Mouse (Mus musculus) kidney, embryonic 16.5 days (tissue): ENCODE results near the gene Kcnip4. TPM values are rescaled to one million over a fixed set of nuclear protein-coding genes. Genes with fewer than 3 reads are reported as not detected.

Experiments used
- ATAC-seq: fragments of 200-750 bp; cut with Nextera tagmentation; 2 replicates; pipeline ENCODE4 v1.8.0; 2017; ENCODE audit warnings: moderate TSS enrichment; ENCODE audit not compliant: low FRiP score, low TSS enrichment
- H3K27ac ChIP-seq: fragments of 300-500 bp; sonication (generic); 2 replicates; pipeline ENCODE4 v1.5.1; 2014; ENCODE audit warnings: low read length
- H3K27me3 ChIP-seq: fragments of 300-500 bp; sonication (generic); 2 replicates; pipeline ENCODE4 v1.6.1; 2014; ENCODE audit warnings: low read length, control low read depth, mixed read lengths; ENCODE audit not compliant: insufficient read depth
- H3K36me3 ChIP-seq: fragments of 300-500 bp; sonication (generic); 2 replicates; pipeline ENCODE4 v1.6.1; 2014; ENCODE audit warnings: low read length, control low read depth, mixed read lengths; ENCODE audit not compliant: insufficient read depth
- H3K4me1 ChIP-seq: fragments of 300-500 bp; sonication (generic); 2 replicates; pipeline ENCODE4 v1.6.1; 2014; ENCODE audit warnings: low read length, control low read depth, mixed read lengths; ENCODE audit not compliant: insufficient read depth
- H3K4me2 ChIP-seq: fragments of 300-500 bp; sonication (generic); replicated peaks from 2 replicates; pipeline ENCODE4 v1.6.1; 2014; ENCODE audit warnings: low read depth, low read length
- H3K4me3 ChIP-seq: fragments of 300-500 bp; sonication (generic); 2 replicates; pipeline ENCODE4 v1.5.1; 2014; ENCODE audit warnings: mild to moderate bottlenecking, low read length
- H3K9ac ChIP-seq: fragments of 300-500 bp; sonication (generic); replicated peaks from 2 replicates; pipeline ENCODE4 v1.6.1; 2014; ENCODE audit warnings: low read length
- H3K9me3 ChIP-seq: fragments of 300-500 bp; sonication (generic); 2 replicates; pipeline ENCODE4 v1.6.1; 2016; ENCODE audit warnings: low read length, control low read depth
- WGBS: fragments of 180-500 bp; shearing (Covaris S2); extraction: QIAGEN DNeasy Blood & Tissue Kit; methylation state at CpG from one replicate; pipeline ENCODE4 v1.1.7; 2014; 5-methylcytosine and 5-hydroxymethylcytosine counted together
- polyA plus RNA-seq: library from polyadenylated mRNA; unstranded; fragments of >200 nt; fragmentation: Nextera tagmentation; extraction: Ambion mirVana; gene quantifications from 2 replicates; pipeline ENCODE4 v1.2.1, GENCODE M21; 2015

The Kcnip4 gene
- polyA plus RNA-seq, 1 experiment from 2014 or later, result 0.65 TPM

- Histone ChIP-seq H3K27me3 (no peaks in the 10 kb centered on the region), H3K36me3 (no peaks in the 10 kb centered on the region), H3K4me2 (no peak overlapping the region), H3K4me3 (no peak overlapping the region), H3K9ac (no peak overlapping the region), H3K9me3 (no peaks in the 10 kb centered on the region), H3K4me1 (no peaks in the 10 kb centered on the region), H3K27ac (no peak overlapping the region)
- ATAC-seq, result no peak
- 51% methylated on average over 3 of the region's 3 CpGs for WGBS
These were observed 154.1 kb downstream of the Kcnip4 start for GRCm38 (mm10) chr5:49370543-49371076.

GRCm38 (mm10) chr5:49368636-49369423 is 155.9 kb downstream of the Kcnip4 start:
- no peak overlapping the region for H3K9ac ChIP-seq
- no peak overlapping the region for H3K4me3 ChIP-seq
- H3K27ac ChIP-seq, result no peak overlapping the region
- H3K36me3 ChIP-seq, result no peaks in the 10 kb centered on the region
- H3K4me2 ChIP-seq, result no peak overlapping the region
- H3K9me3 ChIP-seq, result no peaks in the 10 kb centered on the region
- ATAC-seq, result 0 out of 2 replicates have a peak, but pooled peaks have one; percentile 27
- H3K27me3 ChIP-seq, result no peaks in the 10 kb centered on the region
- WGBS, result 47% methylated on average over 13 of the region's 13 CpGs
- no peaks in the 10 kb centered on the region for H3K4me1 ChIP-seq

DNA sequence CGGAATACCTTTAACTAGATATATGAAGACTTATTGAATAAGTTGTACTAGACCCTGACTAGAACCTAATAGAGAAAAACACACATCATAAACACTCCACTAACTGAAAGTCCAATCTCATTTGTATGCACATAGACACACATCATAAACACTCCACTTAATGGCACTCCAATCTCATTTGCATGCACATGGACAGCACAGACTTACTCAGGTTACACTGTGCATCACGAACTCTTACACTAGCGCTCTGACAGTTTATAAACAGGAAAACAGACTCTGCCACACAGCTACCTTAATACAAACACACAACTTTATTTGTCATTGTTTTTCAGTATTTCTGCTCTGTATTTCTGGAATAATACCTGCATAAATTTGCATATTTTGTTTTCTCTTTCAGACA is 168.3 kb downstream of the Kcnip4 start:
- Histone ChIP-seq H3K9ac (no peak overlapping the region), H3K36me3 (no peaks in the 10 kb centered on the region), H3K4me3 (no peak overlapping the region), H3K27me3 (no peaks in the 10 kb centered on the region), H3K4me2 (no peak overlapping the region), H3K27ac (no peak overlapping the region), H3K9me3 (no peaks in the 10 kb centered on the region), H3K4me1 (no peaks in the 10 kb centered on the region)
- WGBS, result 63% methylated on average over 3 of the region's 3 CpGs
- no peak for ATAC-seq

GRCm38 (mm10) chr5:49352061-49352460 is 172.6 kb downstream of the Kcnip4 start:
- Histone ChIP-seq H3K27me3 (no peaks in the 10 kb centered on the region), H3K4me3 (no peak overlapping the region), H3K9me3 (no peaks in the 10 kb centered on the region), H3K36me3 (no peaks in the 10 kb centered on the region), H3K9ac (no peak overlapping the region), H3K4me1 (0 out of 2 replicates have a peak, but pooled peaks cover 3% of the 10 kb centered on the region), H3K4me2 (no peak overlapping the region), H3K27ac (no peak overlapping the region)
- ATAC-seq, result no peak
- WGBS, result 76% methylated on average over 5 of the region's 5 CpGs

DNA sequence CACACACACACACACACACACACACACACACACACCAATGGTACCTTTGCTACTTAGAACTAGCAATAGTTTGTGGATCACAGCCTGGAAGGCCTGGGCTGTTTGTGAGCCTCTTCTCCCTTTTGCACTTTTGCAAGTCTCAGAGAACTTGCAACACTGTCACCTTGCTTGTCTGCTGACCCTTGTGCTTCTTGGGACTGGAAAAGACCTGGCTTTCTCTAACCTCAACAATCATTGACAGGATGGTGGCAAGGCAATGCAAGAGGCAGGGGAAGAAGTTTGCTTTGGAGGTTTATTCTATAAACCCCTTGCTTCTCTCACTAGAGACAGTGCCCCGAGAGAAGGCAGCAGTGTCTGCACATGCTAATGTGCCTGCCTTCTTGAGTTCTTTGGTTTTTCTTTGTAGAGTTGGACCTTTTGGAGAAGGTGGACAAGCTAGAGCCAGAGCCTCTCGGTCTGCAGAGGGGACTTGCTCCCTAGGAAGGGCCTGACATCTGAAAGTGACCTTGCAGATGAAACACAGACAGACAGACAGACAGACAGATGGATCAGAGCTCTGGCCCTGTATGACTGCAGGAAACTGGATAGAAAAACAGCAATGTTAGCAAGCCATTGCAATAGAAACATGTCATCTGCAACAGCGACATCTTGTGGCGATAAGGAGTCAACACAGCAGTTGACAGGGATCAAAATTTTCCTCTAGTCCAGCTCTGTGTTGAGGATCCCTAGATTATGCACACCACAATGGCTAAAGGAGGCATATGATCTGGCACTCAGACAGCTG is 174.4 kb downstream of the Kcnip4 start:
- no peaks in the 10 kb centered on the region for H3K36me3 ChIP-seq
- no peaks in the 10 kb centered on the region for H3K9me3 ChIP-seq
- H3K27me3 ChIP-seq, result no peaks in the 10 kb centered on the region
- H3K27ac ChIP-seq, result peak overlapping the region; percentile 29; the same call in 1 of the 2 replicates
- no peak overlapping the region for H3K4me2 ChIP-seq
- H3K4me1 ChIP-seq, result 0 out of 2 replicates have a peak, but pooled peaks cover 3% of the 10 kb centered on the region
- ATAC-seq, result peak; percentile 88
- no peak overlapping the region for H3K9ac ChIP-seq
- 30% methylated on average over 4 of the region's 4 CpGs for WGBS
- H3K4me3 ChIP-seq, result no peak overlapping the region

GRCm38 (mm10) chr5:49349541-49349940 is 175.2 kb downstream of the Kcnip4 start:
- no peak for ATAC-seq
- H3K27ac ChIP-seq, result no peak overlapping the region; the same call in 1 of the 2 replicates
- H3K4me3 ChIP-seq, result no peak overlapping the region
- H3K4me2 ChIP-seq, result no peak overlapping the region
- no peaks in the 10 kb centered on the region for H3K36me3 ChIP-seq
- H3K4me1 ChIP-seq, result 0 out of 2 replicates have a peak, but pooled peaks cover 3% of the 10 kb centered on the region
- 85% methylated on average over 5 of the region's 5 CpGs for WGBS
- H3K9ac ChIP-seq, result no peak overlapping the region
- H3K27me3 ChIP-seq, result no peaks in the 10 kb centered on the region
- no peaks in the 10 kb centered on the region for H3K9me3 ChIP-seq

- H3K36me3 ChIP-seq, result no peaks in the 10 kb centered on the region
- no peak overlapping the region for H3K9ac ChIP-seq
- no peak overlapping the region for H3K27ac ChIP-seq
- H3K4me3 ChIP-seq, result no peak overlapping the region
- H3K4me2 ChIP-seq, result no peak overlapping the region
- no peaks in the 10 kb centered on the region for H3K27me3 ChIP-seq
- ATAC-seq, result no peak
- 84% methylated on average over 5 of the region's 5 CpGs for WGBS
- no peaks in the 10 kb centered on the region for H3K9me3 ChIP-seq
- 0 out of 2 replicates have a peak, but pooled peaks cover 3% of the 10 kb centered on the region for H3K4me1 ChIP-seq
These were observed 176.2 kb downstream of the Kcnip4 start for GRCm38 (mm10) chr5:49348511-49348910.

DNA sequence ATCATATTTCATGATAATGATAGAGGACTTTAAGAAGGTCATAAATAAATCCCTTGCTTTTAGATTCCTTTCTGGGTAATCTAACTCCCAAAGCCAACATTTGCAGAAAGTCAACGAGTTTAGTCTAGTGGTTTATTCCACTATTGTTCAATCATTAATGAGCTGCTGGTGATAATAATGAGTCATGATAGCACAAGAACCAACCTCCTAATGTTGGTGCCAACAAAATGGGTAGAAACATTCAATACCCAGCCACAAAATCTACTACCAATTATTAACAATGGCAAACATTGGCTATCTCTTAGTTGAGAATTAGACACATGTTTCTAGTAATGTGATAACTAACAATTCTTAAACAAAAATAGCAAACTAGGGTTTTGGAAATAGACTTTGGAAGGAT is 180.1 kb downstream of the Kcnip4 start:
- Histone ChIP-seq H3K27me3 (no peaks in the 10 kb centered on the region), H3K36me3 (no peaks in the 10 kb centered on the region), H3K4me2 (no peak overlapping the region), H3K27ac (no peak overlapping the region), H3K9ac (no peak overlapping the region), H3K9me3 (no peaks in the 10 kb centered on the region), H3K4me3 (no peak overlapping the region), H3K4me1 (no peaks in the 10 kb centered on the region)
- WGBS, result 74% methylated on average over 1 of the region's 1 CpGs
- ATAC-seq, result no peak

DNA sequence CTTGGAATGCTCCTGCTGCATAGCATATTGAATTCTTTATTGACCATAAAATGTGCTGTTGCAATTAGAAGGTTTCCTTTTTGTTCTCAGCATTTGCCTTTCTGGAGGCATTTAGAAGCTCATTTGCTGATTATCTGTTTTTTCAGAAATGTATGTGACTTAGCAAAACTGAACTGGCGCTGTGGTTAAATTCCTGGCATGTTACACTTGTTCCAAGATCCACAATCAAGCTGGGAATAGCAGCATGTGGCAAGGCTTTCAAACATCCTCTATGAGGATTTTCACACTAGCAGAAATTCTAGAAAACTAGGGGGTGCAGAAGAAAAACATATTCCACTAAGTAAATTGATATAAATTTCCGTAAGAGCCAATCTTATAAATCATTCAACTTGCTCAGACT is 187.5 kb downstream of the Kcnip4 start:
- no peak for ATAC-seq
- WGBS, result 44% methylated on average over 2 of the region's 2 CpGs
- no peaks in the 10 kb centered on the region for H3K36me3 ChIP-seq
- no peak overlapping the region for H3K4me2 ChIP-seq
- H3K9ac ChIP-seq, result no peak overlapping the region
- H3K4me1 ChIP-seq, result peaks cover 7% of the 10 kb centered on the region
- H3K4me3 ChIP-seq, result no peak overlapping the region
- no peak overlapping the region for H3K27ac ChIP-seq
- H3K9me3 ChIP-seq, result no peaks in the 10 kb centered on the region
- H3K27me3 ChIP-seq, result no peaks in the 10 kb centered on the region
